Mouse (Mus musculus) brain, embryonic 14.5 days (tissue): ENCODE data around the gene Hist1h2bb. TPM values are rescaled to one million over a fixed set of nuclear protein-coding genes. Genes with fewer than 3 reads are reported as not detected.
"Not testable (repeated sequence)": the region's sequence is repeated elsewhere in the genome, so short reads cannot be mapped to it uniquely, and the experiment has no call there.

ENCODE experiments used
- DNase-seq: peaks from one replicate; pipeline ENCODE4 v3.0.0-alpha.2; 2011; ENCODE audit warnings: low read depth
- CTCF ChIP-seq: fragments of 200-500 bp; IDR thresholded peaks from 2 replicates; pipeline ENCODE4 v1.5.1; 2012; ENCODE audit warnings: inconsistent platforms, mild to moderate bottlenecking, moderate library complexity, borderline replicate concordance; ENCODE audit not compliant: insufficient read depth, insufficient read length; ENCODE audit errors: extremely low read depth
- POLR2A ChIP-seq: fragments of 200-500 bp; IDR thresholded peaks from 2 replicates; pipeline ENCODE4 v1.6.1; 2012; ENCODE audit warnings: mild to moderate bottlenecking, inconsistent platforms, borderline replicate concordance; ENCODE audit not compliant: poor library complexity, insufficient read depth, insufficient read length, severe bottlenecking; ENCODE audit errors: extremely low read depth
- polyA plus RNA-seq: library from polyadenylated mRNA; depleted of rRNA; stranded (reverse); fragments of >200 nt; gene quantifications from 2 replicates; pipeline ENCODE4 v1.2.3, GENCODE M21; 2012

The Hist1h2bb gene
- polyA plus RNA-seq, 1 experiment, result 17.5 TPM

DNA sequence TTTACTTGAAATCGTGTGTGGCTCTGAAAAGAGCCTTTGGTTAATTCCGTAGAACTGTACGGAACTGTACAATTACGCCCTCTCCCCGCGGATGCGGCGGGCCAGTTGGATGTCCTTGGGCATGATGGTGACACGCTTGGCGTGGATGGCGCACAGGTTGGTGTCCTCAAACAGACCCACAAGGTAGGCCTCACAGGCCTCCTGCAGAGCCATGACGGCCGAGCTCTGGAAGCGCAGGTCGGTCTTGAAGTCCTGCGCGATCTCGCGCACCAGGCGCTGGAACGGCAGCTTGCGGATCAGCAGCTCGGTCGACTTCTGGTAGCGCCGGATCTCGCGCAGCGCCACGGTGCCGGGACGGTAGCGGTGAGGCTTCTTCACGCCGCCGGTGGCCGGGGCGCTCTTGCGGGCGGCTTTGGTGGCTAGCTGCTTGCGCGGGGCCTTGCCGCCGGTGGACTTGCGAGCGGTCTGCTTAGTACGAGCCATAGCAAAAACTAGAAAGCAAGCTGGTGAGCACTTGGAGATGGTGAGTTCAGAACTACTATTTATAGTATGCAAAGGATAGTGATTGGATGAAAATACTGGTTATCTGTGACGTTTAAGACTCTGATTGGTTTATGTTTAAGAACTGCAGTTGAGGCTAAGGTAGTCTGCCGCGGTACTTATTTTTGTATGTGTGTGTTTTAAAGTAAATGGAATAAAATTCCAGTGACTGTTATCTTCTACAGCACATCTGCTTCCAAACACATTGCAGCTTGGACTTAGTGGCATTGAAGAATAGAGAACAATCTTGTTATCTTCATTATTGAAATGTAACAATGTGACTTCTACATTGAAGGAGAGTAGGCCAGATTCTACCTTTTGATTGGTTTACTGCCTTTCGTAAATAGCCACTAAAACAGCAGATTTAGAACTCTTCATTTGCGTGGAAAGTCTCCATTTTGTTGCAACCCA, 15.6 kb downstream of the Hist1h2bb start, which contains the start of gene Hist1h3a:
Hist1h3a (minus strand) TSS at position 516 of the 951 bp plus-strand sequence.
- DNase-seq, result peak; percentile 96
- TF ChIP-seq POLR2A, result 0 out of 2 replicates have a peak, but pooled peaks have one; percentile 18

GRCm38 (mm10) chr13:23763242-23763585, 16.7 kb downstream of the Hist1h2bb start:
- DNase-seq, result no peak
- TF ChIP-seq POLR2A, result no peak
- TF ChIP-seq CTCF, result no peak

DNA sequence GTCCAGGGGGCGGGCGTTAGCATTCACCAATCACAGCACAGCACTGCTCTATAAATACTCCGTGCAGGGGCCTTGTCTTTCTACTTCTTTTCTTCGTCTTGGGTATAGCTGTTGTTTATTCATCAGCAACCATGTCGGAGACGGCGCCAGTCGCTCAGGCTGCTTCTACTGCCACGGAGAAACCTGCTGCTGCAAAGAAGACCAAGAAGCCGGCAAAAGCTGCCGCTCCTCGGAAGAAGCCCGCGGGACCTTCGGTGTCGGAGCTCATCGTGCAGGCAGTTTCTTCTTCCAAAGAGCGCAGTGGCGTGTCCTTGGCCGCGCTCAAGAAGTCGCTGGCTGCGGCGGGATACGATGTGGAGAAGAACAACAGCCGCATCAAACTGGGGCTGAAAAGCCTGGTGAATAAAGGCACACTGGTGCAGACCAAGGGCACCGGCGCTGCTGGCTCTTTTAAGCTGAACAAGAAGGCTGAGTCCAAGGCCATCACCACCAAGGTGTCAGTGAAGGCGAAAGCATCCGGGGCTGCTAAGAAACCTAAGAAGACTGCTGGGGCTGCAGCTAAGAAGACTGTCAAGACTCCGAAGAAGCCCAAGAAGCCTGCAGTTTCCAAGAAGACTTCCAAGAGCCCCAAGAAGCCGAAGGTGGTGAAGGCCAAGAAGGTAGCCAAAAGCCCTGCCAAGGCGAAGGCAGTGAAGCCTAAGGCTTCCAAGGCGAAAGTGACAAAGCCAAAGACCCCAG, 17.2 kb downstream of the Hist1h2bb start, which contains the start of gene Hist1h1a:
Hist1h1a (plus strand) TSS at position 81 of the 738 bp plus-strand sequence.
- no peak for TF ChIP-seq CTCF
- peak; percentile 77; the same call in 1 of the 2 replicates for TF ChIP-seq POLR2A
- peak; percentile 98 for DNase-seq

- no peak for DNase-seq
- TF ChIP-seq POLR2A, result no peak
- TF ChIP-seq CTCF, result no peak
Observed at GRCm38 (mm10) chr13:23764324-23765171, 18.0 kb downstream of the Hist1h2bb start.

- no peak for DNase-seq
- TF ChIP-seq POLR2A (no peak), CTCF (no peak)
Observed at GRCm38 (mm10) chr13:23765172-23765513, 18.6 kb downstream of the Hist1h2bb start.

- DNase-seq, result no peak
- TF ChIP-seq POLR2A (no peak), CTCF (no peak)
Observed at GRCm38 (mm10) chr13:23766772-23767171, 20.2 kb downstream of the Hist1h2bb start.

GRCm38 (mm10) chr13:23768834-23769397, 22.4 kb downstream of the Hist1h2bb start:
- no peak for TF ChIP-seq CTCF
- TF ChIP-seq POLR2A, result no peak
- DNase-seq, result no peak

DNA sequence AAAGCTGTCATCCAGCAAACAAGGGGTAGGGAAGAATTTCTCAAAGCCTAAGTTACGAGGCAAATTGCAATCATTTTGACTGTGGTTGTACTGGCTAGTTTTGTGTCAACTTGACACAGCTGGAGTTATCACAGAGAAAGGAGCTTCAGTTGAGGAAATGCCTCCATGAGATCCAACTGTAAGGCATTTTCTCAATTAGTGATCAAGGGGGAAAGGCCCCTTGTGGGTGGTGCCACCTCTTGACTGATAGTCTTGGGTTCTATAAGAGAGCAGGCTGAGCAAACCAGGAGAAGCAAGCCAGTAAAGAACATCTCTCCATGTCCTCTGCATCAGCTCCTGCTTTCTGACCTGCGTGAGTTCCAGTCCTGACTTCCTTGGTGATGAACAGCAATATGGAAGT, 23.1 kb downstream of the Hist1h2bb start, which contains the start of gene Trim38:
Trim38 (plus strand) TSS at position 301 of the 400 bp plus-strand sequence.
- not testable (repeated sequence) for DNase-seq

DNA sequence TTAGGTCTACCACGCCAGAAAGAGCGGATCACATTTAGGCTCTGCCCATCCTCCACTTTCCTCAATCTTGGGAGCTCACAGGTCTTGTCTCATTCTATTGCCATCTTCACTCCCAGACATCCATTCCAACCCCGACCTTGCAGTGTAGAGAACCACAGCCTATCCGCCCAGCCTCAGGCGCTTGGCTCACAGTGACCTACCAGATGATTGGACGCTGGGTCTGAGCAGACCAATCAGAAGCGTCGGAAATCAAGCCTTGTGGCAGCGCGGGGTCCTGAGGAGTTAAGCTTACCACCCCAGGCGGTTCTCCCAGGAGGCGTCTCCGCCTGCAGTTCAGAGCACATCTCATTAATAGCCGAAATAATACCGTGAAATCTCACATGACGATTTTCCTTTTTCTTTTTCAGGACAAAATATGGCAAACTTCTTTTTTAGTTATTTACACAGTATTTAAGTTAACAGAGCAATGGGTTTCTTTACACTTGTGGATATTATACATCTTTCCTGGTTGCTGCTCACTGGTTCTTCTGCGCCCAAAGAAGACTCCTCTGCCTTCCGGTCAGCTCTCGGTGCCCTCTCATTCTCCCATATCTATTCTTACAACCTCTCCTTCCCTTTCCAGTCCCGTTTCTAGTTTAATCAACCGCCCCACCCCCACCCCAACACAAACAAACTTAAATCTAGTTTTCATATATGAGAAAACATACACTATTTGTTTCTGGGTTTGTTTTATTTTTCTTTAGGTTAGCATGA, 26.2 kb downstream of the Hist1h2bb start:
- no peak for TF ChIP-seq POLR2A
- TF ChIP-seq CTCF, result no peak
- DNase-seq, result peak; percentile 83

DNA sequence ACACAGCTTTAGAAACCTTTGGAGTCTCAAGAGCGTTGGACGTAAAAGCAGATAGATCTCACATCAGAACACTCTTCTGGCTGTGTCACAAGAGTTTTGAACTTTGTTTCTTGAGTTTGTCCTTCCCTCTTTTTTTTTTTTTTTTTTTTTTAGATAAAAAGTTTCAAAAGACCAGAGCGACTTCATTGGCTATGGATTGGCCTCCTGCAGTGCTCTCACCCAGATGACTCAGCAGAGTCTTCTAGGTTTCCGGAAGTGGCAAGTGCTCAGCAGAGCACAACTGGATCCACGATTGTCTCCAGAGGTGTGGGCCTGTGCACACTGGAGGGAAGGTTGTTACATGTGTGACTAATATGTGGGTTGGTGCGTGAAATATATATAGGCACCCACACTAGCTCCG, 31.8 kb downstream of the Hist1h2bb start:
- no peak for TF ChIP-seq POLR2A
- TF ChIP-seq CTCF, result no peak
- no peak for DNase-seq

- TF ChIP-seq POLR2A, result no peak
- no peak for TF ChIP-seq CTCF
- DNase-seq, result no peak
Observed at GRCm38 (mm10) chr13:23779025-23779424, 32.5 kb downstream of the Hist1h2bb start.
